Comparison of ENCODE assay signal across 9 mouse cellular contexts in genomic region chr6:86816586-86816985, GRCm38 (mm10). TPM values are rescaled to one million over a fixed set of nuclear protein-coding genes. Genes with fewer than 3 reads are reported as not detected.
DNase-seq lines count a peak whose midpoint lies in the region; TF ChIP-seq lines count a peak whose summit lies in the region.
"Had no signal": no experiment of that assay in that cellular context is flagged by ENCODE, and none has a peak within 500 bp of the region (broad histone marks: within the 10 kb centered on the region; RNA-seq: fewer than 3 reads in every experiment).

No protein-coding gene starts in this region.

- no peak overlapping the region for H3K4me3 ChIP-seq in gastrocnemius, adult 2 months
- H3K4me3 ChIP-seq: liver, embryonic 13.5 days had no signal

- DNase-seq in gastrocnemius, adult 2 months = peak; percentile 37
- no peak for DNase-seq in gastrocnemius, postnatal 25 days
- peak; percentile 52 for DNase-seq in A20 (ENCODE audit: low read depth, low spot score)
- peak; percentile 18 for DNase-seq in adrenal gland, postnatal 25 days
- peak; percentile 70 for DNase-seq in induced T-regulatory cell, adult 2 months (ENCODE audit: low read depth)
- DNase-seq in retina, postnatal 7 days (ENCODE audit: low read depth, low spot score) = peak; percentile 53
- DNase-seq in left cerebral cortex, adult 8-10 months (ENCODE audit: low spot score in 2 of 2) = no peak
- no peak for DNase-seq in layer of hippocampus, adult 9-11 months
- DNase-seq: liver, embryonic 13.5 days had no signal

- intact Hi-C loops in gastrocnemius, adult 2 months (cut with DNase I) = loop anchor here (5.0 kb wide), 1 partner anchor 36 kb away; no protein-coding TSS in a partner anchor

- peak; percentile 70 for TF ChIP-seq CTCF in gastrocnemius, adult 2 months (IDR thresholded peaks at IDR 0.05)

- H3K27ac ChIP-seq in gastrocnemius, adult 2 months = peak overlapping the region; percentile 0; the same call in 1 of the 2 replicates
- H3K27ac ChIP-seq: liver, embryonic 13.5 days had no signal

RNA-seq across cellular contexts. Expression of gene Anxa4, which starts 23.2 kb away (rescaled TPM):
- 10 to 100 TPM; 18.7 to 21.4 TPM for total RNA-seq in gastrocnemius, adult 2 months (2021)
- 10 to 100 TPM; 13.4 to 19.7 TPM for total RNA-seq in gastrocnemius, postnatal 25 days (2021)
- 56.7 and 68.9 TPM in 2 replicates for total RNA-seq in adrenal gland, postnatal 25 days (2021)
- 10 to 100 TPM in 3 of 4 experiments, 1 to 10 TPM in 1; 7.6 to 10.2 (median 10.1) TPM for total RNA-seq in left cerebral cortex, adult 8-10 months (2022)

RNA-seq across cellular contexts. Expression of gene Aak1, which starts 32.7 kb away (rescaled TPM):
- total RNA-seq in gastrocnemius, adult 2 months (2021) = 10 to 100 TPM; 32.0 to 44.5 TPM
- 10 to 100 TPM; 33.1 to 33.3 TPM for total RNA-seq in gastrocnemius, postnatal 25 days (2021)
- 93.8 and 99.7 TPM in 2 replicates for total RNA-seq in adrenal gland, postnatal 25 days (2021)
- total RNA-seq in left cerebral cortex, adult 8-10 months (2022) = 100 to 1,000 TPM; 363 to 417 (median 388) TPM

Comparison
In these comparisons a context has a peak if more than half of its experiments do, and no peak if none do; other contexts are left out.
1. DNase-seq: peak in gastrocnemius, adult 2 months (single experiment), A20 (single experiment), adrenal gland, postnatal 25 days (single experiment), induced T-regulatory cell, adult 2 months (single experiment) and retina, postnatal 7 days (single experiment); none in gastrocnemius, postnatal 25 days (single experiment), left cerebral cortex, adult 8-10 months (0 of 2) and layer of hippocampus, adult 9-11 months (single experiment).